Mouse (Mus musculus): ENCODE results near the gene Chrnb2.
"Not testable (repeated sequence)": the region's sequence is repeated elsewhere in the genome, so short reads cannot be mapped to it uniquely, and the experiment has no call there.

Chrnb2 gene

GRCm38 (mm10) chr3:89764119-89764724, at the start of gene Chrnb2:
Gene Chrnb2 (minus strand): TSS chr3:89764632.
- DNase-seq (ENCODE audit: low read depth) = no peak

DNA sequence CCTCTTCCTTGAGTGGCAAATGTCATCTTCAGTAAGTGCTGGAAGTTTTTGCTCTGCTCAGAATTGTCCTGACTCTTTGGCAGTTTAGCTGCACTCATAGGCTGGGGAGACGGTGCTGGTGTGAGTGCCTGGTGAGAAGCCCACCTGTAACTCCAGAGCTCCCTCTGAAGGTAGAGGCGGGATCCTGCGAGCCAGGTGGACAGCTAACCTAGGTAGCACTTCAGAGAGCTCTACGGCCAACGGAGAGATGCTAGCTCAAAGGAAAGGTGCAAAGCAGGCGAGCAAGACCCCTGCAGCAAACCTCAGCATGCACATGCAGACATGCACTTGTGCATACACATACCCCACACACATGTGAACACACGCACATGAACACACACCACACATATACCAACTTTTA, 49.6 kb upstream of the Chrnb2 start:
- no peak for DNase-seq (ENCODE audit: low read depth)

DNA sequence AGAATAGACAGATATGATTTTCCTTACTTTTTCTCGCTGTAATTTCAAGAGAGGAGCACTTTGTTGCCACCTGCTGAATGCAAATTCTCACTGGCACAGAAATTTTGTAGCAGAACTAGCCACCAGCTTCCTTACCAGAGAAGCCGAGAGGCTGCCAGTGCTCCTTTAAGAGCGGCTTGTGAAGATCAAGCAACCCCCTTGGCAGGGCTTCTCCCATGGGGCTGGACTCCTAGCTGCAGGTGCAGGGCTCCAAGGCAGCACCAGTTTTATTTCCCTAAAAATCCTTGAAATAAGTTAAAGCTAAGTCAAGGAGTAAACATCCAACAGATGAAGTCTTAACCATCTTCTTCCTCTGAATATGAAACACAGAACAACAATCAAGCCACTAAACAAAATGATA, 47.7 kb upstream of the Chrnb2 start:
- no peak for DNase-seq (ENCODE audit: low read depth)

DNA sequence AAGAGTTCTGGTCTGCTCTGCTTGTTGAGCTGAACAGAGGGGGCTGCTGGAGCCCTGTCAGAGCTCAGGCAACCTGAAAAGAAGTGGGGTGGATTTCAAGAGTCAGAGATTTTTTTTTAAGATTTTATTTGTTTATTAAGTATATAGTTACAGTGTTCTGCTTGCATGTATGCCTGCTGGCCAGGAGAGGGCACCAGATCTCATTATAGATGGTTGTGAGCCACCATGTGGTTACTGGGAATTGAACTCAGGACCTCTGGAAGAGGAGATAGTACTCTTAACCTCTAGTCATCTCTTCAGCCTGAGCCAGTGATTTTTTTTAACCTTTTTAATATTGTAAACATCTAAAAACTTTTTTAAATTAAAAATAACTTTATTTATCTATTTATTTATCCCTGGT, 46.4 kb upstream of the Chrnb2 start:
- no peak for DNase-seq (ENCODE audit: low read depth)

- DNase-seq (ENCODE audit: low read depth) = no peak
These were observed 44.2 kb upstream of the Chrnb2 start for GRCm38 (mm10) chr3:89808638-89809037.

DNA sequence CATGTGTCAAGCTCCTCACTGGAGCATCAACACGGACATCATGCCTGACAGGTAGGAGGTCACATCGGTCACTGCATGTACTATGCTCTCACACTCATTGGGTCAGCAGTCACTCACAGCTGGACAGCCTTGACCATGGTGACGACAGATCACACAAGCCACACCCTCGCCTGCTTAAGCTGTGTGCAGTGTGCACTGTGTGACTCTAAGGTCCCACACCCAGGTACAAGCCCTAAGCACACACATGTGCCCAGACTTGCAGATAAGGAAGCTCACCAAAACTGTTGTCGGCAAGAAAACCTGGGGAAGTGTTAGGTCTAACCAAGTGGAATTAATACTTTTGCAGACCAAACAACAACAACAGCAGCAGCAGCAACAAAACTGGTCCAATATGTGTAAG, 43.4 kb upstream of the Chrnb2 start:
- DNase-seq (ENCODE audit: low read depth) = no peak

GRCm38 (mm10) chr3:89807171-89807570, 42.7 kb upstream of the Chrnb2 start:
- no peak for DNase-seq (ENCODE audit: low read depth)

GRCm38 (mm10) chr3:89806751-89807150, 42.3 kb upstream of the Chrnb2 start:
- DNase-seq (ENCODE audit: low read depth) = no peak

- no peak for DNase-seq (ENCODE audit: low read depth)
These were observed 40.7 kb upstream of the Chrnb2 start for GRCm38 (mm10) chr3:89805179-89805578.

GRCm38 (mm10) chr3:89802876-89803275, 38.4 kb upstream of the Chrnb2 start:
- no peak for DNase-seq (ENCODE audit: low read depth)

DNA sequence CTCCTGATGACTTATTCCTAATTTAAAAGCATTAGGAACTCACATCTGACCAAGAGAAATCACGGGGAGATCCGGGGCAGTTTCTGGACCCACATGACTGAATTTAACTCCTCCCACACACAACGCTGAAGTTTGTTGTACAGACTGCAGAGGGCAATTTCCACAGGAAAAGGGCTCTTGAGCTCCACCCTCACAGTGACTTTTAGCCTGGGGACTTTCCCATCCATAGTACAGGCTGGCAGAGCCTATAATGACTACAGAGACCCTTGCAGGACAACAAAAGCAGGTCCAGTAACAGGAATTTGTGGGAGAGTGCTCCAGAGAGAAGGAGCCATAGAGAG, 37.0 kb upstream of the Chrnb2 start:
- DNase-seq (ENCODE audit: low read depth) = peak; percentile 30

- no peak for DNase-seq (ENCODE audit: low read depth)
These were observed 36.5 kb upstream of the Chrnb2 start for GRCm38 (mm10) chr3:89800774-89801506.

DNA sequence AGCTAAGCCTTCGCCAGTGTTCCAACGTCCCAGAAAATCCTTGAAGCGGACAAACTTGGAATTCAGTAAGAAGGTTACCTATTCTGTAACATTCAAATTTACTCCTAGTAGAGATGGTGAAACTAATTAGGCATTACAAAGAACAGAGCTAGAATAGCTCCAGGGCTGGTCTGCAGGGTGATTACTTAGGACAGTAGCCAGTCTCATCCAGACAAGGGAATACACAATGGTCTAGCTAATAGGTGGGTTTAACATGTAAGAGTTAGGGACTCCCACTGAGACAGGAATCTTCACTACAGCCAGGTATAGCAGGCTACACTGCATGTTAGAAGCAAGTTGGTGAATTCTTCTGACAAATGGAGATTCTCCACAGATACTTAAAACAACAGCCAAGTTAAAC, 35.6 kb upstream of the Chrnb2 start:
- not testable (repeated sequence) for DNase-seq (ENCODE audit: low read depth)

DNA sequence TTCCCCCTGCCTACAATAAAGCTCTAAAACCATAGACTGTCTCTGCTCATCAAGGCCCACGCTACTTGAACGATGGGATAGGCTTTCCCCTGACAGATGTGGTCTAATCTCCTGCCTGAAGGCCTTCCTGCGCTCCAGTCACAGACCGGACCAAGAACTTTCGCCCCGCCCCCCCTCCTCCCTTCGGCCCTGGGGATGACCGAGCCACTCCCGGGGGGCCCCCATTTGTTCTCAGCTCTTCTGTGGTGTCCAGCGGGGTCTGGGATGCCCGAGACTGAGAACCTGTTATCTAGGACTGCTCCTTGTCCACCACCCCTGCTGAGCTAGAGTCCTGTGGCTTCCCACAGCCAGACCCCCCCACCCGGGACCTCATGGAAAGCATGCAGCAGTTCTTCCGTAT, 35.0 kb upstream of the Chrnb2 start:
- no peak for DNase-seq (ENCODE audit: low read depth)

DNA sequence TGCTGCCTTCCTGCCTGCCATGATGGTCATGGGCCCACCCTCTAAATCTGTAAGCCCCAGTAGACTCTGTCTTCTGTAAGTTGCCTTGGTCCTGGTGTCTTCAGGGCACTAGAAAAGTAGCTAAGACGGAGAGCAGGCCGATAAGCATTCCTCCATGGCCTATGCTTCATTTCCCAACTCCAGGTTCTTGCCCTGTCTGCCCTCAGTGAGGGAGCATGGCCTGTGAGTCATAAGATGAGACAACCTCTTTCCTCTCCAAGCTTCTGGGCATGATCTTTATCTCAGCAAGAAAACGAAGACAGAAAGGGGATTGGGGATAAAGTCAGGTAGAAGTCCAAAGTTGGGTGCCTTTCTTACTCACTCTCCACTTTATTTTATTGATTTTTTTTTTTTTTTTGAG, 34.1 kb upstream of the Chrnb2 start:
- DNase-seq (ENCODE audit: low read depth) = no peak

DNA sequence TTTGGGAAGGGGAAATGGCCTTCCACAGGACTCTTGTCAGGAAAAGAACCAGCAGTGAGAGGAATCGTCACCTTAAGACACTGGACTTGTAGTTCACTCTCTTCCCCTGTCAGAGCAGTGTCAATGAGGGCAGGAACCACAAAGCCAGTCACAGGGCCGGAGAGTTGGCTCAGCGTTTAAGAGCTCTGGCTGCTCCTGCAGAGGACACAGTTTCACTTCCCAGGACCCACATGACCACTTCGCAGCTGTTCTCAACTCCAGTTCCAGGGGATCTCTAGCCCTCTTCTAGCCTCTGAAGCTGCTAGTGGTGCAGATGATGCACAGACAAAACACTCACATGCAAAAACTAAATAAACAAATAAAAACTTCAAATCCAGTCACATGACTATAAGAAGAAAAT, 31.9 kb upstream of the Chrnb2 start:
- DNase-seq (ENCODE audit: low read depth) = no peak

DNA sequence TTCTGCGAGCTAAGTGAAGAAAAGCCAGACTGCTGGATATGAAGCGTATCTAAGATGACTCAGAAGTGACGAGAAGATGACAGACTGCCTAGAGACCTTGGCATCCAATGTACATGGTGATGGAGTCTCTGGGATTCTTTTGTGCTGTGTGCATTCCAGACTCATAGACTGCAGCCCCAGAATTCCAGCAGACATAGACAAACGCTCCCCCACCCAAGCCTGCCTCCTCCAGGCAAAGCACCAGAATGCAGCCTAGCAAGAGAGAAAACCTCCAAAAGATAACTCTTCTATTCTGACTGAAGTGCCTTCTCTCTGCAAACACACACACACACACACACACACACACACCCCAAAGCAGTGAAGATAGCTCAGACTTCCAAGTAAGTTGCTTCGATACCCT, 31.3 kb upstream of the Chrnb2 start:
- no peak for DNase-seq (ENCODE audit: low read depth)

GRCm38 (mm10) chr3:89794616-89795015, 30.2 kb upstream of the Chrnb2 start:
- no peak for DNase-seq (ENCODE audit: low read depth)

- DNase-seq (ENCODE audit: low read depth) = no peak
These were observed 24.4 kb upstream of the Chrnb2 start for GRCm38 (mm10) chr3:89788680-89789352.

DNA sequence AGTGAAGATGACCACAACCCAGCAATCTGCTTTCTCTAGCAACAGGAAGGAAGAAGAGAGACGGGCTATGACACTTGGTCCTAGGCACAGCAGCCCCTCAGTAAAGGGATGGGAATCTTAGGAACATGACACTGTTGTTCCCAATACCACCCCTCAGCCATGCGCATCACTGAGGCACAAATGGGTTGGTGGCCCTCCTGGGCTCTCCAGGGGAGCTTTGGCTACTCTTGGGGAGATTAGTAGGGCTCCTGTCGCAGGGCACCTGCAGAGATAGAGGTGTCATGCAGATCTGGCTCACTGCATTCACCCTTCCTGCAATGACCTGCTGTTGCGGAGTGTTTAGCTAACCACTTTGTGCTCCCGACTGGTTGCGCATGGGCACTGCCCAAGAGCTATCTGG, 21.8 kb upstream of the Chrnb2 start:
- no peak for DNase-seq (ENCODE audit: low read depth)

GRCm38 (mm10) chr3:89784991-89785753, 20.7 kb upstream of the Chrnb2 start:
- peak; percentile 53 for DNase-seq (ENCODE audit: low read depth)

GRCm38 (mm10) chr3:89781640-89782039, 17.2 kb upstream of the Chrnb2 start:
- no peak for DNase-seq (ENCODE audit: low read depth)

GRCm38 (mm10) chr3:89780102-89780501, 15.7 kb upstream of the Chrnb2 start:
- no peak for DNase-seq (ENCODE audit: low read depth)

Data from fibroblast of lung, adult 2 months (primary cell).